Mouse (Mus musculus): ENCODE measurements at regions not wholly inside any gene's neighbourhood (a gene's known extent, or its start where the extent isn't known, plus 50 kb on each side); places are given as distances from the start of the nearest gene placed in this dataset.

DNA sequence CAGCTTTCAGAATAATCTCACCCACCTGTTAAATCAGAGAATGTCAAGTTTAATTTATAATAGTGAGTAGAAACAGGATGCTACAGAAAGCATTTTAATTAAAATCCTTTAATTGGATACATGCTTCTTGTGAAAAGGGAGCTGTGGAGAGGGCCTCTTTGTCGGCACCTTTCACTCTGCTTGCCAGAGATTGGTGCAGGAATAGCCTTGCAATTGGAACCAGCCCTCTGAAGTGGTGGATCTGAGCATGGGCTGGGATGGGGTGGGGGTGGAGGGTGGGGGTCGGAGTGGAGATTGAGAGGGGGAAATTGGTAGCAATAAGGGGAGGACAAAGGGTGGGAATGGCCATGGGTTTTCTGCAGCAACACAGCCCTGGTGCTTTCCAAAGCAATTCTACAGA is 207.2 kb downstream of the Tbx15 start:
- DNase-seq (ENCODE audit: low spot score in 2 of 2) = no peak

DNA sequence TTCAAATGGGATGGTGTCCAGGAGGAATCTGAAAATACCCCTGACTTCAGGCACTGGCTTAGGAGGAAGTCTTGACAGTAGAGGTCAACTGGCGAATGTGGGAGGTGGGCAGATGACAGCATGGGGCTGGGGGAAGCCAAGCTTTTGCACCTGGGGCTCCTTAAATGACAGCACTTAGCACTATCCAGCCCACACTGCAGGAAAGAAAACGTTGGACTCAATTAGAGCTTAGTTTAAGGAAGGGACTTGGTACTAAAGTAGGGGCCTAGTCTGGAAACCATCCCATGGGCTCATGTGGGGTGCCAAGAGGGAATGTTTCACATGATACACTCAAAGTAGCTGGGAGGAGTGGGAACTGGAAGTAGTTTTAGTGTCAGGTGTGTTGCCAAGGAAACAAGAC is 207.6 kb downstream of the Tbx15 start:
- DNase-seq (ENCODE audit: low spot score in 2 of 2) = no peak

DNA sequence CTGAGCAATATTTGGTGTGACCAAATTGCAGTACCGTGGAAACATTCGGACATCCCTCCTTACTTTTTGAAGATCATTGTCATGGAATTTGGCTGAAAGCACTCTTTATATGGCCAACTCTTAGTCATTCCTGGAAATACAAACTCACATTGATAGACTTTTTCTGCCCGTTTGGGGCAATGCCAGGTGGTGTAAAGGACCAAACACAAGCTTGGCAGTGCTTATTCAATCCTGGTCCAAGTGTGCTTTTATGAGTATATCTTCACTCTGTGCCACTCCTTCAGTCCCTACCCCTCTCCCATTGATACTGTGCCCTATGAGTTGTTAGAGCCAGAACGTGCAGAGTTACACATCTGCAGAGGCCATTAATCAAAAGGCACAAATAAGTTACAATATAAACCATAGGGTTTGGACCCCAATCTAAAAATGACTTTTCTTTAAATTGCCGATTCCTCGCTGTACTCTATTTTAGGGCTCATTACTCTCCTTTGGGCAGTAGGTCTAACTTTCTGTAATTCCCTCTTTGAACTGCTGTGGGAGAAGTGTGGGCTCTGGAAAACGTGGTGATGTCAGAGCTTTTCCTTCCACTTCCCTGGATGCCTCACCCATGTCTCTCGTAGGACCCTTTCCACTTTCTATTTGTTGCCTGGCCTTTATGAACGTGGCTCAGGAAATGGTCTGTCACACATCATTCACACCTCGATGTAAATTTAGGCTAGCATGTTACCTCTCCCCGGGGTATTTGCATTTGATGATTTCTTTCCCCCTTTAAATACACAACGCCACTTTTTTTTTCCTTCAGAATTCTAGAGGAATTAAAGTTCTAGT is 219.1 kb downstream of the Tbx15 start:
- DNase-seq (ENCODE audit: low spot score in 2 of 2) = no peak

DNA sequence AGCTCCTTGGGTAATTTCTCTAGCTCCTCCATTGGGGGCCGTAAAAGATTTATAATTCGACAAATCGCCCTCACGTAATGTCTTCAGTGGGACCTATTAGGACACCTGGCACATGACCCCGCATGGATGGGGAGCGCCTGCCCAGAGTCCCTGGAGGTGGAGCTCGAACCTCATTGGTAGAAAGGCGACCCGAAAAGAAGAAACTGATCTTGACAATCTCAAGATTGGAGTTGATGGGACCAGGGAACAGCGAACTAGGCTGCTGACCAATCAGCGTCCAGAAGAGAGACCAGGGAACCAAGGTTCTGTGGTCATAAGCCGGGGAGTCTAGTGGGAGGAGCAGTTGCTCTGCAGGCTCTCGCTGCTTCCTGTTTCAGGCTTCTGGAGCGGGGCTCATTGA is 259.8 kb downstream of the Tbx15 start:
- DNase-seq (ENCODE audit: low spot score in 2 of 2) = no peak

DNA sequence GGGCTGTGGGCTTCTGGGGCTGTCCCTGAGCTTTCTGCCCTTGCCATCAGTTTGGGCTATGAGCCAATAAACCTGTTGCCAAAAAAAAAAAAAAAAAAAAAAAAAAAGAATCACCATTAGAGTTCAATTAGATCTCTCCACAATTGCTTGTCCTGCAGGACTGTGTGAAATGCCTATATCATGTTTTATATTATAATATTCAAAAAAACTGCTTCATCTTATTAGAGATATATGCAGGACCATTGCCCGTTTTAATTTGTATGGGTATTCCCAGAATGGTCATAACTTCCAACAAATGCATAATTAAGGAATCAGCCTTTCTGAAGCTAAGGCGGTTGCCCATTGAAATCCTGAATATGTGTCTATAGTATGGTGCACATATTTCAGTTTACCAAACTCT is 264.6 kb downstream of the Tbx15 start:
- DNase-seq (ENCODE audit: low spot score in 2 of 2) = no peak

DNA sequence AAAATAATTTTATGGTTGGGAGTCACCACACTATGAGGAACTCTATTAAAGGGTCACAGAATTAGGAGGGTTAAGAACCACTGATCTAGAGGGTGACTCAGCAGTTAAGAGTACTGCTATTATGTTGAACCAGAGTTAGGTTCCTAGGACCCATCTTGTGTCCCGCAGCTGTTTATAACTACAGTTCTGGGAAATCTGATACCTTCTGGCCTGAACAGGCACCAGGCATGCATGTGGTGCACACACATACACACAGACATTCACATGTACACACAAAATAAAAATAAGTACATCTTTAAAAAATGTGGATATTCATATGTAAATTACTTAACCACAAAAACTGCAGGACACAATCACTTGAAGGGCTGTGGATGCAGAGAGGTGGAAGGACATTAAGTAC is 272.1 kb downstream of the Tbx15 start:
- no peak for DNase-seq (ENCODE audit: low spot score in 2 of 2)

DNA sequence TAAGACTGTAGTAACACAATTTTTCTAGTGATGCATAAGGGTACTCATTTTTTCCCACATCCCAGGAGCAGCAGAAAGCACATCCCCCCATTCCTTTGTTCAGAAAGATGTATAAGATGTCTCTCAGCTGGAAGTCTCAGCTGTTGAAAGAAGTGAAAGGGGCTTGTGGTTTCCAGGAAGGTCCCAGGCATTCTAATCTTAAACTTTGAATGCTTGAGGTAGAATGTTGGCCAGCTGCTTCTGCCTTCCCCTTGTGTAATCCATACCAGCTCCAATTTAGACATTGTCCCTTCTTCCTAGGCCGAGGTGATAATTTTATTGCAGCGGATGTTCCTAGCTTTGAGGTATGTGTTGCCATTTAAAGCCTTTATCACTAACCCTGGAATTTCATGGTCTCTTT is 272.8 kb downstream of the Tbx15 start:
- no peak for DNase-seq (ENCODE audit: low spot score in 2 of 2)

DNA sequence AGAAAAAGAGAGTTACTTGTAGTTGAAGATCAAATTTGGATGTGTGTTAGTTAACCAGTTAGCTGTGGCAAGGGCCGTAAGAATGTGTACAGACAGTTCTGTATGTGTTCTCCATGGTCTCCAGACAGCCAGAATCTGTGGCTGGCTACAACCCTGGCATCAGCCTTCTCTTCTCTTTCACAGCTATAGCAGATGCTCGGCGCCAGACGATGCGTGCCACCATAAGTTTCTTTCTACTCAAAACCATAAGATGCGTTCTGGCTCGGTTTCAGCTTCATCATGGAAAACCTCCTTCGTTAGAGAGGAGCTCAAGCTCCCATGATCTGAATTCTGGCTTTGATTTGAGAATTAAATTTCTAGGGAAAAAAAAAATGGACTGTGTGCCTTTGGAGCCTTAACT is 275.6 kb downstream of the Tbx15 start:
- peak; percentile 3 to 45 for DNase-seq (ENCODE audit: low spot score in 2 of 2)

DNA sequence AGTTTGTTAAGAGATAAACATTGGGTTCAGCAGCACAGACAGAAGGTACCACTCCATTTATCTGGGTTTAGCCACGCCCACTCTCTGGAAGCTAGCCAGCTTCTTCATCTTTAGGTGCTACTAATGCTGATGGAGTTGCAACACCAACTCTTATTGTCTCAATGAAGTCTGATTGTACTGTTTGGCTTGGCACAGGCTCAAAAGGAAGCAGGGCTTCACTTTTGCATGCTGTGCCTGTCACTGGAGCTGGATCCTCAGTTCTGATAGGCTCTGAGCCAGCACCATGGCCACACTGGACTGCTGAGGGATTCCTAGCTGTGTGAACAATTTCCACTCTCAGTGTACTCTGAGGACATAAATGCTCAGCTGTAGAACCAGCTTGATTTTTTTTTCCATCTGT is 320.7 kb downstream of the Tbx15 start:
- DNase-seq (ENCODE audit: low spot score in 2 of 2) = no peak

DNA sequence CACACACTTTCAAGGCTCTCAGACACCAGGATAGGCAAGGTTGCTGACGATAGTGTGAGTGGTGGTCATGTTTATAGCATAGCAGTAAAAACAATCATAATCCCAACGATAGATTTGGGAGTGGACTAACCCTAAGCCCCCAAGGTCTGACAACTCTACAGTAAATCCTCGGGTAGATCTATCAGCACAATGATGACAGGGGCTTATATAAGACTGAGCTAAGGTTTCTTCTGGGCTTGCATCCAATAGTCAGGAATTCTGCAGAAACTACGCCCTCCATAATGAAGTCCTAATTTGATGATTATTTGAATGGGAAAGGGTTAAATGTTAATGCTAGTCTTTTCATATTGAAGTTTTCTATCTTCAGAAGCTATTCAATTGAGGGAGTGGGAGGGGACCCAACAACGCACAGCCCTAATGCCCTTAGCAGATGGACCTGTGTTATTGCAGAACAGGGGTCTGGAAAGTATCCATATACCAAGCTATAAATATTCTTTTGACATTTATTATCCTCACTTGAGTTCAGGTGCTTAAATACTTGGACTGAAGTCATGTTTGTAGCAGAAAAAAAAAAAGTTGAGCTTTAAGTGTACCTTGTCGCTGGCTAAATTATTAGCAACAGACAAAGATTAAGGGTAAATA is 311.8 kb upstream of the Spag17 start:
- DNase-seq (ENCODE audit: low spot score in 2 of 2) = no peak

DNA sequence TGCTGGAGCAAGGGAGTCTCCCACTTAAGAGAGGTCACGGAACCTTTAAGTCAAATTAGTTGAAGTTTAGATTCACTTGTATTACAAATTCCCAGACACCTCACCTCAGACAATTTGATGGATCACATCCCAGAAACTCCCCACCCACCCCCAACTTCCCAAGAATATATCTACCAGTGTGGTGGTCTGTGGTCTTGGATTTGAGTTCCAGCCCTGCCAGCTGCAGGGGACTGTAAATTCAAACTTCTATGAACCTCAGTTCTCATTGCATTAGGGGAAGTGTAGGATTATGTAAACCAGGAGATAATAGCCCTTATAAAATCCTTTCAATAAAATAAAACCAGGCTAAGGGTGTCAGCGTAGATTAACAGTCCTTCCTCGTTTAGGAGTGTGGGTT is 311.2 kb upstream of the Spag17 start:
- no peak for DNase-seq (ENCODE audit: low spot score in 2 of 2)

DNA sequence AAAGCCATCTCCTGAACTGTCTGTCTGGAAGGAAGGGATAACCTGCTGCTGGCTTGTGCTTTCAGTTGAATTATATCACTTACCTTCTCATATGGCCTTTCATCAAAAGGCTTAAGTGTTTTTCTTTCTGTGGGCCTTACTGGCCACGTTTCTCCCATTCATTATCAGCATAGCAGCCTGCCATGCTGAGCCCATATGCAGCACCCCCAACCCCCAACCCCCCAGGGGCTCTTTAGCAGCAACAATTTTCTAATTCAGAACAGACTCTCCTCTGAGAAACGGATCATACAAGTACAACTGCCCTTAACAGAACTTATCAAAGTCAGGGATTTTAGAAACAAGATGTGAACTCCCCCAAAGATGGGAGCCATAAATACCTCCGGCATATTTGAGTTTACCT is 282.5 kb upstream of the Spag17 start:
- no peak for DNase-seq (ENCODE audit: low spot score in 2 of 2)

DNA sequence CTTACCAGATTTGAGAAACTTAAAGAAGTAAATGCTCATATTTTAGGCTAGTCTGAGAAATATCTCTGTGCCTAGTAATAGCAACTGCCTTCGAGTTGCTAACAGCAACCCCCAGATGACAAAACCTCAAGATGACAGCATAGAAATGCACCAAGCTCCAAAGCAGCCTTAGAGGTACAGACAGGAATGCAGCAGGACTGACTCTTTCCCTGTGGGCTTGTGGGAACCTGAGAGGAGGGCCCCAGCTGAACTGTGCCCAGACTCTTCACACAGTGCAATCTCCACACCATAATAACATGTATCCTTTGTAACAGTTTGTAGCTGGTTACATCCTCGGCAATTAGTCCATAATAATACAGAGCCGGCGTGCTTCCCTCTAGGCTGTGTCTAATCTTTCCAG is 252.9 kb upstream of the Spag17 start:
- DNase-seq (ENCODE audit: low spot score in 2 of 2) = no peak

DNA sequence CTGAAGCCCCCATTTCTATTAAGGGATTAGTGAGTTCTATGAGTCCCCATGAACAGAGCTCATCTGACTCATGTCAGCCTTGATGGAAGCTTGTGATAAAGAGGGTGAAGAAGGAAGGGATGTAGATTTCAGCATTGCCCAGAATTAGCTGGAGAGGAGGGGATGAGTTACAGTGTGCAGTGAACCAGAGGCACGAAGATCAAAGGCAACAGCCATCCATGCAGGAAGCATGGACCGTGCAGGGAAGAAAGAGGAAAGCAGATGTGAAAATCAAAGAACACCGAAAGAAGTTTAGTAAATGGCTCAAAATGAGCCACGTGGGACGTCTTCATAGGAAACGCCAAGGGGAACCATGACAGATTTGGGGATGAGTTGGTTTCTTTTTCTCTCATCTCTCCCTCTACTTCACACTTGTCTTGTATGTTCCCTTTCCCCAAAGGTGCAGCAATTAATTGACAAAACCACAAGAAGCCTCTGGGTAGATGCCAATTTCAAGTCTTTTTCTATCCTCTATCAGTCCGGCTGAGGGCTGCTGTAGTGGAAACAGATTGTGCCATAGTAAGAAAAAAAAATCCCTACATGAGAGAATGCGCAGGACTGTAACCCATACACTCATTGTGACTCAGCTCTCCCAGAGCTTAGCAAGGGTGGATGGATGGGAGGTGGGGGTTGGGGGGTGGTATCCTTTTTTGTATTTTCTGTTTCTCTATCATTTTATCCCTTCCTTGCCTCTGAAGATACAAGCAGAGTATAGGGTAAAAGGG is 243.7 kb upstream of the Spag17 start:
- no peak for DNase-seq (ENCODE audit: low spot score in 2 of 2)

DNA sequence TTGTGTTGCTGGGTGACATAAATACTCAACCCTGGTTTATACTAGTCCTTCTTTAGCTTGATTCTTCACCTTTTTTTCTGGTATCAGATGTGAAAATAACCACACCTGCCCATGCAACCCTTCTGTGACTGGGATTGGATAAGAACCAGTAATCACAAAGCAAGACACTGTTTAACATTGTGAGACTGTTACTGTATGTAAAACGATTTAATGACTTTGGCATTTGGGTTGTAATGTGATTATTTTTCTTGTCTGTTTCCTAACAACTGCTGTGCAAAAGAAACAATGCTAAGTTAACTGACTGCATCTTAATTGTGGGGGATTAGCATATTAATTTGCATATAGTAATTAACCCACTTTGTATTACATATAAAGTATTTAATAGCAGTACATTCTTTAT is 240.3 kb upstream of the Spag17 start:
- DNase-seq (ENCODE audit: low spot score in 2 of 2) = no peak

DNA sequence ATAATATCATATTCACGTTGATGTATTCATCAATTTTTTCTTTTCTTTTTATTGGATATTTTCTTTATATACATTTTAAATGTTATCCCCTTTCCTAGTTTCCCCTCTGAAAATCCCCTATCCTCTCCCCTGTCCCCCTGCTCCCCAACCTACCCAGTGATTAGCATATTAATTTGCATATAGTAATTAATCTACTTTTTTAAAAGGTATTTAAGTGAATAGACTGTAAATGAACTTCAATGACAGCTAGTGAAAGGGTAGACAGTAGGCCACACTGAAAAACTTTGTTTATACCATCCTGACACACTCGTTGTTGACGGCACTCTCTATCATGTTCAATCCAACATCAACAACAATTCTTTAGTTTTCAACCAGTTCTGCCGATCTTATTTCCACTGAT is 239.9 kb upstream of the Spag17 start:
- no peak for DNase-seq (ENCODE audit: low spot score in 2 of 2)

DNA sequence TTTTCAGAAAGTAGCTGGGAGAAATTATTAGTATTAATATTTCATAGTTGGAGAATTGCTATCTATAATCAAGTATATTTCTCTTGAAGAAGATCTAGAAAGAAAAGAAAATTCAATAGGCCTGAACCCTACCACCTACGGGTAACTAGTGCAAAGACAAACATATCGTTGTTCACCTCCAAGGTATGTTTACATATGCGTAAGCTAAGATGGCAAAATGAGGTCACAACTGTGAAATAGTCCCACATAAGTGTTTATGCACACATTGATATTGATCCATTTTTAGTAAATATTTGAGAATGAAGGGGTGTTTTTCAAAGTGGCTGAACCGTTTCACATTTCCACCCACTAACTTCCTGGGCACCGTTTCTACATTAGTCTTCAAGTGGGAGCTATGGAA is 227.6 kb upstream of the Spag17 start:
- DNase-seq (ENCODE audit: low spot score in 2 of 2) = no peak

DNA sequence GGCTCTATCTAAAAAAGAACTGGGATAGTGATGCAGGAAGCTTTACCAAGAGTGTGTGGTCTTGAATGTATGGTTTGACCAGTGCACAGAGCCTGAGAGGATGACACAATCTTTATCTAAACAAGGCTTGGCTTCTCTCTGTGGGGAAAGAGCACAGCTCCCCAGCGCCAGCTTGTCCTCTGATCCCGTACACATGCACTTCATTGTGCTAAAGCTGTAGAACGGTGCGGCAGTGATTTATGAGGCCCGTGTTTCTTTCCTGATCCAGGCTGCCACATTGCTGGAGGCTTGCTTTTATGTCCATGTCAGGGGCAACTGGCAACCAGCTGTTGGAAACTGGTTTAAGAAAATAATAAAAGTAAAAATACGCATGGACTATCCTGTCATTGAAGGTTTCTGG is 221.4 kb upstream of the Spag17 start:
- DNase-seq (ENCODE audit: low spot score in 2 of 2) = no peak

DNA sequence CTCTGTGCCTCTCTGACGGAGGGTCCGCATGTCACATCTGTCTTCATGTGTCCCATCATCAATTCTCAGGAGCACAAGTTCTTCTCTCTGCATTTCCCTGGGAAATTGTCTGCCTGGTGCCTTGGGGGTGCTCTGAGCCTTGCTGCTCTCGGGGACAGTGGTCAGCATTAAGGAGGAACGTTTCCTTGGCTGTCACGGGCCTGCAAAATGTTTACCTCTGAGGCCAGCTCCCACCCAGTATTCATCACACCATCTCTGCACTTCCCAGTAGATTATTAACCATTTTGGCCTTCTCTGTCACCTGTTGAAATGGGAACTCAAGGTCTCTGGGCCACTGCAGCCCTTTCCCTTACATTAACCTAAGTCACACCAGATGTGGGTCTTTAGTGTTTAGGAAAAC is 219.8 kb upstream of the Spag17 start:
- no peak for DNase-seq (ENCODE audit: low spot score in 2 of 2)

DNA sequence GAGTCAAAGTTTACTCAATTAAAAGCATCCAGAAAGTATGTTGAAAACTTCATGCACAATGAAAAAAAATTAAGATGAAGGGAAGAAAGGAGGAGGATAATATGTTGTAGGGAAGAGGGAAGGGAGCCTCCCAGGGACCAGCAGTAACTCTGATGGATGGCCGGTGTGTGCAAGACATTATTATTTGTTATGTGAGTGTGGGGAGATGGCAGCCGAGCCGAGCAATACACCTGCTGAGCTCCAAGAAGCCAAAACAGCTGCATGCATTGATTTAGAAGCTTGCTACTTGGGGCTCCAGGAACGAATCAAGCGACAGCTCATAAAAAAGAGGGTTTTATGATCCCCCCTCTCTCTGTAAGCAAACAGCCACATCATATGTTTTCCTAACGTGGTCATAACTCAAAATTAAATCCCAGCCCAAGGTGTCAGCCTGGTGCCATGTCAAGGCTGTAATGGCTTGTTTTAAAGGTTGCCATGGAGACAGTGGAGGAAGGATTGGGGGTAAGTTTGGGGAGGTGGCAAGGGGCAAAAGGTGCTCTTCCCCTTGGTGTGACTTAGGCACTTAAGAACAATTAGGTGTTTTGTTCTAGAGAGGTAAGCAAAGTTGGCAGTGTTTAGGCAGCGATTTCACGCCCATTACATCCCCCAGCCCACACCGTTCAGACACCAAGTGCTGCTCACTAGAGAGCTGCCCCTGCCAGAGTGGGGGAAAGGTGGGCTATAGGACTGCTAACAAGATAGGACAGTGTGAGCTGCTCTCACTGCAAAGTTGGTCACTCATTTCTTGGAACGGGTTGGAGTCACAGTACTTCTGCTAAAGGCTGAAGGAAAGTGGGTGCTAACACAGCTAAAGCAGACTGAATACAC is 219.1 kb upstream of the Spag17 start:
- no peak for DNase-seq (ENCODE audit: low spot score in 2 of 2)

DNA sequence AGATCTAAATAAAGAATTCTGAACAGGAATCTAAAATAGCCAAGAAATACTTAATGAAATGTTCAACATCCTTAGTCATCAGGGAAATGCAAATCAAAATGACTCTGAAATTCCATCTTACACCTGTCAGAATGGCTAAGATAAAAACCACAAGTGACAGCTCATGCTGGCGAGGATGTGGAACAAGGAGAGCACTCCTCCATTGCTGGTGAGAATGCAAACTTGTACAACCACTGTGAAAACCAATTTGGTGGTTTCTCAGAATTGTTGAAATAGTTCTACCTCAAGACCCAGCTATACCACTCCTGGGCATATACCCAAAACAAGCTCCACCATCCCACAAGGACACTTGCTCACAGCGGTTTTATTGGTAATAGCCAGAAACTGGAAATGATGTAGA is 211.1 kb upstream of the Spag17 start:
- no peak for DNase-seq (ENCODE audit: low spot score in 2 of 2)

DNA sequence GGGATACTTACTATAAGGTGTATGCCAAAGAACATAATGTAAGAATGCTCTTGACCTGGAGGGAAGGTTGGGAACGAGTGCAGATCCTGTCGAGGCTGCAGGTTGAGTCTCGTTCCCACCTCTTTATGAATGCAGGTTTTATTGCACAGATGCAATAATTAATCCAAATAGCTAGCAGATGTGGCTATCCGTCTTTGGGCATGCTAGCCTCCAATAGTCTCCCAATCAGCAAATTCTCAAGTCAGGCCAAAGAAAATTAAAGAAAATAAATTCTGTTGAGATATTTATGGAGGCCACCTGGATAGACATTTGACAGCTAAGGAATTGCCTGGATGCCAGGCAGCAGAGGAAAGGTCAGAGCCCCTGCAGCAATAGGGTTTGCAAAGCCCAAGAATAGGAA is 175.7 kb upstream of the Spag17 start:
- no peak for DNase-seq (ENCODE audit: low spot score in 2 of 2)
